Mouse (Mus musculus) kidney, embryonic 14.5 days (tissue): ENCODE results near the gene Prune2. TPM values are rescaled to one million over a fixed set of nuclear protein-coding genes. Genes with fewer than 3 reads are reported as not detected.

ENCODE experiments used
- ATAC-seq: fragments of 200-750 bp; cut with Nextera tagmentation; 2 replicates; pipeline ENCODE4 v1.8.0; 2017; ENCODE audit warnings: moderate number of reproducible peaks, mild to moderate bottlenecking, moderate TSS enrichment, moderate library complexity; ENCODE audit not compliant: low FRiP score, low TSS enrichment
- H3K27ac ChIP-seq: fragments of 300-500 bp; sonication (generic); 2 replicates; pipeline ENCODE4 v1.5.1; 2014; ENCODE audit warnings: low read depth, mild to moderate bottlenecking, low read length, moderate library complexity, mixed read lengths
- H3K27me3 ChIP-seq: fragments of 300-500 bp; sonication (generic); 2 replicates; pipeline ENCODE4 v1.6.1; 2014; ENCODE audit warnings: mild to moderate bottlenecking, low read length; ENCODE audit not compliant: control insufficient read depth, insufficient read depth
- H3K36me3 ChIP-seq: fragments of 300-500 bp; sonication (generic); 2 replicates; pipeline ENCODE4 v1.6.1; 2014; ENCODE audit warnings: low read length, mixed read lengths; ENCODE audit not compliant: control insufficient read depth, insufficient read depth
- H3K4me1 ChIP-seq: fragments of 300-500 bp; sonication (generic); 2 replicates; pipeline ENCODE4 v1.6.1; 2014; ENCODE audit warnings: low read length, mixed read lengths; ENCODE audit not compliant: control insufficient read depth, insufficient read depth
- H3K4me2 ChIP-seq: fragments of 300-500 bp; sonication (generic); replicated peaks from 2 replicates; pipeline ENCODE4 v1.6.1; 2014; ENCODE audit warnings: low read depth, mild to moderate bottlenecking, low read length
- H3K4me3 ChIP-seq: fragments of 300-500 bp; sonication (generic); 2 replicates; pipeline ENCODE4 v1.5.1; 2014; ENCODE audit warnings: mild to moderate bottlenecking, low read length
- H3K9ac ChIP-seq: fragments of 300-500 bp; sonication (generic); 2 replicates; pipeline ENCODE4 v1.6.1; 2014; ENCODE audit warnings: low read depth, mild to moderate bottlenecking, low read length, moderate library complexity
- H3K9me3 ChIP-seq: fragments of 300-500 bp; sonication (generic); 2 replicates; pipeline ENCODE4 v1.6.1; 2016; ENCODE audit warnings: low read length; ENCODE audit not compliant: control insufficient read depth
- WGBS: fragments of 180-500 bp; shearing (Covaris S2); extraction: QIAGEN DNeasy Blood & Tissue Kit; methylation state at CpG from one replicate; pipeline ENCODE4 v1.1.7; 2014; 5-methylcytosine and 5-hydroxymethylcytosine counted together
- polyA plus RNA-seq: library from polyadenylated mRNA; unstranded; fragments of >200 nt; fragmentation: Nextera tagmentation; extraction: Ambion mirVana; gene quantifications from 2 replicates; pipeline ENCODE4 v1.2.1, GENCODE M21; 2014

Gene Prune2
- polyA plus RNA-seq, 1 experiment from 2014 or later: 2.2 TPM

GRCm38 (mm10) chr19:16955231-16955612, 696 bp upstream of the Prune2 start:
- Histone ChIP-seq H3K4me3 (no peak overlapping the region), H3K27me3 (peaks cover 22% of the 10 kb centered on the region), H3K4me1 (no peaks in the 10 kb centered on the region; the same call in 1 of the 2 replicates), H3K4me2 (peak overlapping the region; percentile 71; the same call in 1 of the 2 replicates), H3K9me3 (no peaks in the 10 kb centered on the region), H3K9ac (no peak overlapping the region), H3K27ac (no peak overlapping the region), H3K36me3 (no peaks in the 10 kb centered on the region)
- ATAC-seq: no peak
- 63% methylated on average over 9 of the region's 9 CpGs for WGBS

DNA sequence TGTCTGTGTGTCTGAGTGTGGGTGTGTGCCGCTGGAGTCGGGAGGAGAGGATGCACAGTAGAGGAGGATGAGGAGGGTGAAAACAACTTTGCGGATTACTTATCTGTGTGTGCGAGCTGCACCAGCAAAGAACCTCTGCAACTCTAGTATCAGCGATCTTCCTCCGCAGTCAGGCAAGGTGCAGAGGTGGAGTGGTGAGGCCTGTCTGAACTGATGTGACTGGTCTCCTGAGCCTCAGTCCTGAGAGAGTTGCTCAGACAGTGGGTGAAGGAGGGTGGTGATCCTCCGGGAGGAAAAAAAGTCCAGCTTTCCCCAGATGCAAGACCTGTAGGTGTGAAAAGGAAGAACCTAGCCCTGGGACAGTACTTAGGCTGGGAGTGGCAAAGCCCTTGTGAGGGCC, 401 bp downstream of the Prune2 start:
- WGBS: 2% methylated on average over 7 of the region's 7 CpGs
- Histone ChIP-seq H3K9me3 (no peaks in the 10 kb centered on the region), H3K4me1 (no peaks in the 10 kb centered on the region; the same call in 1 of the 2 replicates), H3K4me3 (peak overlapping the region; percentile 36), H3K27ac (no peak overlapping the region), H3K27me3 (peaks cover 22% of the 10 kb centered on the region), H3K9ac (peak overlapping the region; percentile 1; the same call in 1 of the 2 replicates), H3K36me3 (no peaks in the 10 kb centered on the region), H3K4me2 (peak overlapping the region; percentile 71)
- 0 out of 2 replicates have a peak, but pooled peaks have one; percentile 3 for ATAC-seq

DNA sequence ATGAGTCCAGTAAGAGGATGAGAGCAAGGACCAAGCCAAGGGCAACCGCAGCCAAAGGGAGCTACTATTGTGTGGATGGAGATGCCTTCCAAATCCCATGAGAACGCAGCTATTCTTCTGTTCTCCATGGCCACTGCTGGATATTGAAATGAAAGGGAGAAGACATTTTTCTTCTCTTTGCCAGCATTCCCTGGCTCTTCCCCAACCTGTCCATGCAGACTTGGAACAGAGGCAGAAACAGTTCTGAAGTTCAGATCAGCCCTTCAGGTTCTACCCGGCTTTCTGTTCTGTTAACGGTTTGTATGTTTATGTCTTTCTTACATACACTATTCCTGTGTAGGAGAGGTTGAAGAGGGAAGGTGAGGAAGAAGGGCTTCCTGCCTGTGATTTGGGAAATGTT, 3.1 kb downstream of the Prune2 start:
- 86% methylated on average over 4 of the region's 4 CpGs for WGBS
- no peak overlapping the region for H3K9ac ChIP-seq

GRCm38 (mm10) chr19:16959551-16959950, 3.6 kb downstream of the Prune2 start:
- H3K36me3 ChIP-seq: no peaks in the 10 kb centered on the region
- ATAC-seq: no peak
- 22% methylated on average over 8 of the region's 8 CpGs for whole genome bisulfite sequencing

More for the DNA sequence above, 3.1 kb downstream of the Prune2 start:
- Histone ChIP-seq H3K9me3 (no peaks in the 10 kb centered on the region), H3K36me3 (no peaks in the 10 kb centered on the region), H3K4me3 (no peak overlapping the region), H3K27ac (no peak overlapping the region), H3K4me1 (no peaks in the 10 kb centered on the region; the same call in 1 of the 2 replicates), H3K4me2 (no peak overlapping the region), H3K27me3 (peaks cover 20% of the 10 kb centered on the region)
- no peak for ATAC-seq

DNA sequence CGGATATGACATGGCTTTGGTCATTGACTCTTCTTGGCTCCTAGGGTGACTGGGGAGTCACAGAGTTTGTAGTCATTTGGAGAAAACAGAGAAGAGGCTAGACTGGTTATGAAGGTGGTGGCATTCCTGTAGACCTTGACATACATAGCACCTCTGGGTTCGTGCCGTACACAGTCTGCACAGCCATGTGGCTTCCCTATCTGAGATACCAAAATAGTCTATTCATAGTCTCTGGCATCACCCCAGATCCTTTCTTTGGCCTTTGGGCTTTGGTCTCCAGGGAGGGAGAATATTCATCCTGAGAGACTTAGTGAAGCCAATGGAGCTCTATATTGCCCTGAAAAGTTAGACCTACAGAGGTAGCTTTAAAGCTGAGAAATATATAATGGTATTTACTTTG, 5.1 kb downstream of the Prune2 start:
- Histone ChIP-seq H3K36me3 (no peaks in the 10 kb centered on the region), H3K27me3 (peaks cover 11% of the 10 kb centered on the region), H3K4me3 (no peak overlapping the region), H3K9me3 (no peaks in the 10 kb centered on the region), H3K9ac (no peak overlapping the region), H3K4me1 (no peaks in the 10 kb centered on the region; the same call in 1 of the 2 replicates), H3K27ac (no peak overlapping the region), H3K4me2 (no peak overlapping the region)
- 100% methylated on average over 3 of the region's 3 CpGs for whole genome bisulfite sequencing
- no peak for ATAC-seq

More at GRCm38 (mm10) chr19:16959551-16959950, 3.6 kb downstream of the Prune2 start:
- Histone ChIP-seq H3K27me3 (peaks cover 15% of the 10 kb centered on the region), H3K9ac (no peak overlapping the region), H3K4me1 (no peaks in the 10 kb centered on the region; the same call in 1 of the 2 replicates), H3K4me3 (no peak overlapping the region), H3K9me3 (no peaks in the 10 kb centered on the region), H3K27ac (no peak overlapping the region), H3K4me2 (no peak overlapping the region)

DNA sequence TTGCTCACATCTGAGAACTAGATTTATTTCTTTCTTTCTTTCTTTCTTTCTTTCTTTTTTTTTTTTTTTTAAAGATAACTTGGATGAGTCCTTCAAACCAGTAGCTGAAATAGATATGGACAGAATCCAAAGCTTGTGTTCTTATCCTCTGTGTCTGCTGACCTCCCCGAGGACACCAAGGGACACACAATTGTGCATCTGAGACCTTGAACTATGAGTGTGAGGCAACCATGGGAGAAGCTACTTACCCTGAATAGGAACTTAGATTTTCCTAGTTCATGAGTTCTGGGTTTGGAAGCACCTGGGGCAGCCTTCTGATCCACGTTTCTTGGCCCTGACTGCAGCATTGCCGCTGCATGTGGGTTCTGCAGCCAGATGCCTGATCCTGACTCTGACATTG, 7.3 kb downstream of the Prune2 start:
- no peaks in the 10 kb centered on the region for H3K36me3 ChIP-seq
- no peak overlapping the region for H3K4me3 ChIP-seq
- WGBS: 93% methylated on average over 3 of the region's 3 CpGs
- H3K9ac ChIP-seq: no peak overlapping the region
- H3K9me3 ChIP-seq: no peaks in the 10 kb centered on the region
- H3K4me2 ChIP-seq: no peak overlapping the region
- ATAC-seq: no peak
- no peak overlapping the region for H3K27ac ChIP-seq
- H3K27me3 ChIP-seq: peaks cover 3% of the 10 kb centered on the region
- no peaks in the 10 kb centered on the region for H3K4me1 ChIP-seq

GRCm38 (mm10) chr19:16968768-16969167, 12.8 kb downstream of the Prune2 start:
- no peak overlapping the region for H3K27ac ChIP-seq
- H3K9ac ChIP-seq: no peak overlapping the region
- H3K9me3 ChIP-seq: no peaks in the 10 kb centered on the region
- H3K36me3 ChIP-seq: no peaks in the 10 kb centered on the region
- H3K4me3 ChIP-seq: no peak overlapping the region
- no peak for ATAC-seq
- no peaks in the 10 kb centered on the region for H3K4me1 ChIP-seq
- no peak overlapping the region for H3K4me2 ChIP-seq
- WGBS: 76% methylated on average over 5 of the region's 5 CpGs
- H3K27me3 ChIP-seq: no peaks in the 10 kb centered on the region

- Histone ChIP-seq H3K4me3 (no peak overlapping the region), H3K36me3 (no peaks in the 10 kb centered on the region), H3K4me1 (no peaks in the 10 kb centered on the region), H3K27ac (no peak overlapping the region), H3K27me3 (no peaks in the 10 kb centered on the region), H3K4me2 (no peak overlapping the region), H3K9ac (no peak overlapping the region), H3K9me3 (no peaks in the 10 kb centered on the region)
- WGBS: 43% methylated on average over 2 of the region's 2 CpGs
- ATAC-seq: no peak
Observed at GRCm38 (mm10) chr19:16970612-16971011, 14.7 kb downstream of the Prune2 start.

- Histone ChIP-seq H3K4me2 (no peak overlapping the region), H3K36me3 (no peaks in the 10 kb centered on the region), H3K27ac (no peak overlapping the region), H3K9me3 (no peaks in the 10 kb centered on the region), H3K4me1 (no peaks in the 10 kb centered on the region), H3K27me3 (no peaks in the 10 kb centered on the region), H3K4me3 (no peak overlapping the region), H3K9ac (no peak overlapping the region)
- WGBS: 98% methylated on average over 3 of the region's 3 CpGs
- no peak for ATAC-seq
Observed at GRCm38 (mm10) chr19:16978910-16979309, 23.0 kb downstream of the Prune2 start.
